Mouse (Mus musculus) liver, embryonic 14.5 days (tissue): ENCODE measurements at regions not wholly inside any gene's neighbourhood (a gene's known extent, or its start where the extent isn't known, plus 50 kb on each side); places are given as distances from the start of the nearest gene placed in this dataset.

Experiments
- ATAC-seq: fragments of 200-750 bp; cut with Nextera tagmentation; 2 replicates; pipeline ENCODE4 v1.8.0; 2017; ENCODE audit warnings: moderate number of reproducible peaks, mild to moderate bottlenecking, moderate library complexity; ENCODE audit not compliant: insufficient read depth
- DNase-seq, 3 experiments: peaks; one replicate each; pipeline ENCODE4 v3.0.0-alpha.2; 2012 to 2013; ENCODE audit warnings: low read depth in 3 of 3, low spot score in 3 of 3
- H3K27ac ChIP-seq: fragments of 300-500 bp; sonication (generic); 2 replicates; pipeline ENCODE4 v1.5.1; 2014; ENCODE audit warnings: moderate library complexity, mild to moderate bottlenecking, control low read depth, inconsistent platforms
- H3K27me3 ChIP-seq: fragments of 300-500 bp; sonication (generic); 2 replicates; pipeline ENCODE4 v1.6.1; 2014; ENCODE audit warnings: mild to moderate bottlenecking, low read length, moderate library complexity; ENCODE audit not compliant: control insufficient read depth, insufficient read depth
- H3K36me3 ChIP-seq: fragments of 300-500 bp; sonication (generic); replicated peaks from 2 replicates; pipeline ENCODE4 v1.6.1; 2014; ENCODE audit warnings: low read depth; ENCODE audit not compliant: control insufficient read depth, insufficient read depth
- H3K4me1 ChIP-seq, 2 experiments: fragments of 200-500 bp in 1 of 2; fragments of 300-500 bp in 1 of 2; sonication (generic) in 1 of 2; replicated peaks; 2 replicates each; pipeline ENCODE4 v1.6.1; 2012 to 2014; ENCODE audit warnings: antibody characterized with exemption in 1 of 2, inconsistent platforms in 1 of 2, low read length in 1 of 2; ENCODE audit not compliant: control insufficient read depth in 2 of 2, insufficient read depth in 2 of 2
- H3K4me2 ChIP-seq: fragments of 300-500 bp; sonication (generic); 2 replicates; pipeline ENCODE4 v1.6.1; 2014; ENCODE audit warnings: low read depth, mild to moderate bottlenecking, control low read depth, moderate library complexity
- H3K4me3 ChIP-seq, 2 experiments: fragments of 200-500 bp in 1 of 2; fragments of 300-500 bp in 1 of 2; sonication (generic) in 1 of 2; 2 replicates each; pipeline ENCODE4 v1.5.1; 2012 to 2014; ENCODE audit warnings: low read depth in 2 of 2, low read length in 2 of 2, mild to moderate bottlenecking in 2 of 2, control low read depth in 1 of 2, inconsistent platforms in 1 of 2, moderate library complexity in 1 of 2; ENCODE audit not compliant: insufficient read depth in 1 of 2
- H3K9ac ChIP-seq: fragments of 300-500 bp; sonication (generic); replicated peaks from 2 replicates; pipeline ENCODE4 v1.6.1; 2014; ENCODE audit warnings: mild to moderate bottlenecking, control low read depth, moderate library complexity
- H3K9me3 ChIP-seq: fragments of 300-500 bp; sonication (generic); 2 replicates; pipeline ENCODE4 v1.6.1; 2016; ENCODE audit warnings: low read length, mixed read lengths; ENCODE audit not compliant: control insufficient read depth
- CTCF ChIP-seq: IDR thresholded peaks from 2 replicates; pipeline ENCODE4 v1.5.1; 2016; ENCODE audit warnings: antibody characterized with exemption, low read depth, control low read depth
- EP300 ChIP-seq: IDR thresholded peaks from 2 replicates; pipeline ENCODE4 v1.6.1; 2016; ENCODE audit warnings: antibody characterized with exemption, low read depth
- WGBS: fragments of 180-500 bp; shearing (Covaris S2); extraction: QIAGEN DNeasy Blood & Tissue Kit; methylation state at CpG from one replicate; pipeline ENCODE4 v1.1.7; 2014; ENCODE audit not compliant: insufficient replicate concordance; 5-methylcytosine and 5-hydroxymethylcytosine counted together

- no peak overlapping the region for H3K27ac ChIP-seq
- H3K4me3 ChIP-seq: no peak overlapping the region
- no peak overlapping the region for H3K9ac ChIP-seq
- no peak for ATAC-seq
- H3K4me2 ChIP-seq: no peak overlapping the region
- no peaks in the 10 kb centered on the region for H3K9me3 ChIP-seq
- no peaks in the 10 kb centered on the region for H3K4me1 ChIP-seq
- DNase-seq: no peak
- WGBS: 52% methylated on average over 1 of the region's 1 CpGs
- H3K36me3 ChIP-seq: no peaks in the 10 kb centered on the region
- TF ChIP-seq CTCF (no peak), EP300 (no peak)
- H3K27me3 ChIP-seq: no peaks in the 10 kb centered on the region
Observed at GRCm38 (mm10) chr19:14035371-14035770, 122.0 kb downstream of the Olfr1505 start.

GRCm38 (mm10) chr19:14035785-14036184 lies 122.5 kb downstream of the Olfr1505 start:
- ATAC-seq: no peak
- 49% methylated on average over 1 of the region's 1 CpGs for WGBS
- no peaks in the 10 kb centered on the region for H3K4me1 ChIP-seq
- no peak overlapping the region for H3K27ac ChIP-seq
- no peak overlapping the region for H3K4me3 ChIP-seq
- no peak overlapping the region for H3K4me2 ChIP-seq
- H3K9ac ChIP-seq: no peak overlapping the region
- H3K27me3 ChIP-seq: no peaks in the 10 kb centered on the region
- no peaks in the 10 kb centered on the region for H3K36me3 ChIP-seq
- no peak for DNase-seq
- no peak for TF ChIP-seq CTCF
- TF ChIP-seq EP300: no peak
- H3K9me3 ChIP-seq: no peaks in the 10 kb centered on the region

GRCm38 (mm10) chr19:14036750-14037149 lies 123.4 kb downstream of the Olfr1505 start:
- no peak for TF ChIP-seq EP300
- TF ChIP-seq CTCF: no peak
- Histone ChIP-seq H3K9ac (no peak overlapping the region), H3K4me1 (no peaks in the 10 kb centered on the region), H3K36me3 (no peaks in the 10 kb centered on the region), H3K27ac (no peak overlapping the region), H3K27me3 (no peaks in the 10 kb centered on the region), H3K9me3 (no peaks in the 10 kb centered on the region), H3K4me3 (no peak overlapping the region), H3K4me2 (no peak overlapping the region)
- 30% methylated on average over 1 of the region's 1 CpGs for WGBS
- ATAC-seq (no peak), DNase-seq (no peak)

- H3K36me3 ChIP-seq: no peaks in the 10 kb centered on the region
- no peak overlapping the region for H3K4me3 ChIP-seq
- no peaks in the 10 kb centered on the region for H3K4me1 ChIP-seq
- no peak overlapping the region for H3K9ac ChIP-seq
- H3K27me3 ChIP-seq: no peaks in the 10 kb centered on the region
- WGBS: 39% methylated on average over 5 of the region's 5 CpGs
- H3K4me2 ChIP-seq: no peak overlapping the region
- TF ChIP-seq EP300 (no peak), CTCF (no peak)
- no peaks in the 10 kb centered on the region for H3K9me3 ChIP-seq
- ATAC-seq (no peak), DNase-seq (no peak)
- no peak overlapping the region for H3K27ac ChIP-seq
Observed at GRCm38 (mm10) chr19:14042753-14043152, 129.4 kb downstream of the Olfr1505 start.

- Histone ChIP-seq H3K4me1 (no peaks in the 10 kb centered on the region), H3K27me3 (no peaks in the 10 kb centered on the region), H3K4me3 (no peak overlapping the region), H3K27ac (no peak overlapping the region), H3K36me3 (no peaks in the 10 kb centered on the region), H3K4me2 (no peak overlapping the region), H3K9me3 (no peaks in the 10 kb centered on the region), H3K9ac (no peak overlapping the region)
- WGBS: 42% methylated on average over 2 of the region's 2 CpGs
- no peak for ATAC-seq
- TF ChIP-seq EP300 (no peak), CTCF (no peak; the same call in 1 of the 2 replicates)
- no peak for DNase-seq
Observed at GRCm38 (mm10) chr19:14045456-14045855, 132.1 kb downstream of the Olfr1505 start.
